Mouse (Mus musculus) neural tube, embryonic 14.5 days (tissue): ENCODE measurements at regions not wholly inside any gene's neighbourhood (a gene's known extent, or its start where the extent isn't known, plus 50 kb on each side); places are given as distances from the start of the nearest gene placed in this dataset.

Source experiments
- ATAC-seq: fragments of 200-750 bp; cut with Nextera tagmentation; 2 replicates; pipeline ENCODE4 v1.8.0; 2017; ENCODE audit warnings: low read depth, mild to moderate bottlenecking, moderate TSS enrichment, moderate library complexity
- H3K27ac ChIP-seq: fragments of 300-500 bp; sonication (generic); 2 replicates; pipeline ENCODE4 v1.5.1; 2014; ENCODE audit warnings: low read depth, mild to moderate bottlenecking, control low read depth, low read length, moderate library complexity, mixed read lengths
- H3K27me3 ChIP-seq: fragments of 300-500 bp; sonication (generic); 2 replicates; pipeline ENCODE4 v1.6.1; 2014; ENCODE audit warnings: low read length; ENCODE audit not compliant: control insufficient read depth, insufficient read depth
- H3K36me3 ChIP-seq: fragments of 300-500 bp; sonication (generic); 2 replicates; pipeline ENCODE4 v1.6.1; 2014; ENCODE audit warnings: low read length, mixed read lengths; ENCODE audit not compliant: control insufficient read depth, insufficient read depth
- H3K4me1 ChIP-seq: fragments of 300-500 bp; sonication (generic); 2 replicates; pipeline ENCODE4 v1.6.1; 2014; ENCODE audit warnings: low read length; ENCODE audit not compliant: control insufficient read depth, insufficient read depth
- H3K4me2 ChIP-seq: fragments of 300-500 bp; sonication (generic); 2 replicates; pipeline ENCODE4 v1.6.1; 2014; ENCODE audit warnings: mild to moderate bottlenecking, low read depth, low read length, control low read depth
- H3K4me3 ChIP-seq: fragments of 300-500 bp; sonication (generic); 2 replicates; pipeline ENCODE4 v1.5.1; 2014; ENCODE audit warnings: low read depth, low read length, control low read depth, mixed read lengths
- H3K9ac ChIP-seq: fragments of 300-500 bp; sonication (generic); replicated peaks from 2 replicates; pipeline ENCODE4 v1.6.1; 2014; ENCODE audit warnings: low read depth, mild to moderate bottlenecking, control low read depth, low read length, mixed read lengths
- H3K9me3 ChIP-seq: fragments of 300-500 bp; sonication (generic); 2 replicates; pipeline ENCODE4 v1.6.1; 2016; ENCODE audit warnings: low read length; ENCODE audit not compliant: control insufficient read depth
- WGBS: fragments of 180-500 bp; shearing (Covaris S2); extraction: QIAGEN DNeasy Blood & Tissue Kit; methylation state at CpG from one replicate; pipeline ENCODE4 v1.1.7; 2014; 5-methylcytosine and 5-hydroxymethylcytosine counted together

- no peak overlapping the region for H3K4me3 ChIP-seq
- 54% methylated on average over 10 of the region's 10 CpGs for WGBS
- no peak for ATAC-seq
These were observed 185.6 kb downstream of the Tmem26 start for GRCm38 (mm10) chr10:68909018-68909417.

GRCm38 (mm10) chr10:68916147-68916546, 192.7 kb downstream of the Tmem26 start:
- no peak for ATAC-seq
- no peaks in the 10 kb centered on the region for H3K4me1 ChIP-seq
- H3K27me3 ChIP-seq = no peaks in the 10 kb centered on the region
- 86% methylated on average over 7 of the region's 7 CpGs for WGBS
- H3K4me2 ChIP-seq = no peak overlapping the region
- no peaks in the 10 kb centered on the region for H3K36me3 ChIP-seq
- H3K9ac ChIP-seq = no peak overlapping the region
- no peak overlapping the region for H3K27ac ChIP-seq
- no peaks in the 10 kb centered on the region for H3K9me3 ChIP-seq
- H3K4me3 ChIP-seq = no peak overlapping the region

More at GRCm38 (mm10) chr10:68909018-68909417, 185.6 kb downstream of the Tmem26 start:
- H3K27ac ChIP-seq = no peak overlapping the region
- no peaks in the 10 kb centered on the region for H3K36me3 ChIP-seq
- no peaks in the 10 kb centered on the region for H3K27me3 ChIP-seq
- H3K9me3 ChIP-seq = no peaks in the 10 kb centered on the region
- no peaks in the 10 kb centered on the region for H3K4me1 ChIP-seq
- H3K4me2 ChIP-seq = peak overlapping the region; percentile 11; the same call in 1 of the 2 replicates
- no peak overlapping the region for H3K9ac ChIP-seq

GRCm38 (mm10) chr10:68935843-68936242, 212.4 kb downstream of the Tmem26 start:
- no peaks in the 10 kb centered on the region for H3K27me3 ChIP-seq
- no peak overlapping the region for H3K9ac ChIP-seq
- no peak for ATAC-seq
- no peak overlapping the region for H3K4me3 ChIP-seq
- H3K4me2 ChIP-seq = no peak overlapping the region
- no peaks in the 10 kb centered on the region for H3K36me3 ChIP-seq
- 83% methylated on average over 5 of the region's 5 CpGs for WGBS
- H3K27ac ChIP-seq = no peak overlapping the region
- H3K4me1 ChIP-seq = no peaks in the 10 kb centered on the region
- no peaks in the 10 kb centered on the region for H3K9me3 ChIP-seq

- Histone ChIP-seq H3K9me3 (no peaks in the 10 kb centered on the region), H3K4me1 (no peaks in the 10 kb centered on the region), H3K27me3 (no peaks in the 10 kb centered on the region), H3K4me2 (no peak overlapping the region), H3K27ac (no peak overlapping the region), H3K36me3 (no peaks in the 10 kb centered on the region), H3K9ac (no peak overlapping the region), H3K4me3 (no peak overlapping the region)
- ATAC-seq = no peak
- WGBS = 65% methylated on average over 6 of the region's 6 CpGs
These were observed 208.0 kb upstream of the Rhobtb1 start for GRCm38 (mm10) chr10:68943239-68943638.

DNA sequence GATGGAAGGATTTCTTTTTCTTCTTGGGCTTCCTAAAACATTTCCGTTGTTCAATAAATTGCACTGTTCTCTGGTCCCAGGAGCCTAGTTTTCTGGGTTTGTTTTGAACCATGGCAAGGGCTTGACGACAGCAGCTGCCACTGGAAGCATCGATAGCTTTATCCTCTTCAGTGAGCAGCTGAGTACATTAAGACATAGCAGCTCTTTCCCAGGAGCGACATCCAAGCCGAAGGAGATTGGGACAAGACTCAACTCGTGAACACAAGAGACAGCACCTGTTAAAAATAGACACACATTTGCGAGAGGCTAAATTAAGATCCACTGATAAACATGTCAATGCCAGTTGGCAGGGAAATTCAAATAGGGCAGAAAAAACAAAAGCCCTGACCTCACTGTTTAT, 194.7 kb upstream of the Rhobtb1 start:
- ATAC-seq = no peak

GRCm38 (mm10) chr10:68961376-68961775, 189.9 kb upstream of the Rhobtb1 start:
- Histone ChIP-seq H3K27ac (no peak overlapping the region), H3K4me3 (no peak overlapping the region), H3K4me2 (no peak overlapping the region), H3K4me1 (no peaks in the 10 kb centered on the region), H3K9ac (no peak overlapping the region), H3K9me3 (no peaks in the 10 kb centered on the region), H3K36me3 (no peaks in the 10 kb centered on the region), H3K27me3 (no peaks in the 10 kb centered on the region)
- ATAC-seq = no peak
- 95% methylated on average over 1 of the region's 1 CpGs for WGBS

More for the DNA sequence above, 194.7 kb upstream of the Rhobtb1 start:
- no peaks in the 10 kb centered on the region for H3K9me3 ChIP-seq
- no peak overlapping the region for H3K27ac ChIP-seq
- H3K36me3 ChIP-seq = no peaks in the 10 kb centered on the region
- WGBS = 63% methylated on average over 7 of the region's 7 CpGs
- no peaks in the 10 kb centered on the region for H3K4me1 ChIP-seq
- H3K27me3 ChIP-seq = no peaks in the 10 kb centered on the region
- no peak overlapping the region for H3K9ac ChIP-seq
- no peak overlapping the region for H3K4me2 ChIP-seq
- H3K4me3 ChIP-seq = no peak overlapping the region

- no peak for ATAC-seq
- H3K4me1 ChIP-seq = peaks cover 4% of the 10 kb centered on the region
- H3K4me2 ChIP-seq = no peak overlapping the region
- 64% methylated on average over 8 of the region's 8 CpGs for WGBS
- H3K9ac ChIP-seq = no peak overlapping the region
- H3K36me3 ChIP-seq = no peaks in the 10 kb centered on the region
- no peaks in the 10 kb centered on the region for H3K27me3 ChIP-seq
- no peaks in the 10 kb centered on the region for H3K9me3 ChIP-seq
- H3K4me3 ChIP-seq = no peak overlapping the region
- H3K27ac ChIP-seq = no peak overlapping the region
These were observed 188.1 kb upstream of the Rhobtb1 start for GRCm38 (mm10) chr10:68963090-68963489.

DNA sequence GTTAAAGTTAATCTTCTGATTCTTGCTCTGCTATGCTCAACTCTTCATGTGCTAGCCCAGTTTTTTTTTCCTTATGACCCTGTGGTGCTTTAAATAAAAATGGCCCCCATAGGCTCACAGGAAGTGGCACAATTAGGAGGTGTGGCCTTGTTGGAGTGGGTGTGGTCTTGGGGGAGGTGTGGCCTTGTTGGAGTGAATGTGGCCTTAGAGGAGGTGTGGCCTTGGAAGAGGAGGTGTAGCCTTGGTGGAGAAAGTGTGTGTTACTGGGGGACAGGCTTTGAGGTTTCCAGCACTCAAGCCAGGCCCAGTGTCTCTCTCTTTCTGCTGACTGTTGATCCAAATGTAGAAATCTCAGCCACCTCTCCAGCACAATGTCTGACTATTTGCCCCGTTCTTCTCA, 186.0 kb upstream of the Rhobtb1 start:
- H3K4me2 ChIP-seq = no peak overlapping the region
- ATAC-seq = no peak
- no peak overlapping the region for H3K27ac ChIP-seq
- H3K9ac ChIP-seq = no peak overlapping the region
- H3K27me3 ChIP-seq = no peaks in the 10 kb centered on the region
- WGBS = 94% methylated on average over 1 of the region's 1 CpGs
- no peaks in the 10 kb centered on the region for H3K9me3 ChIP-seq
- no peak overlapping the region for H3K4me3 ChIP-seq
- peaks cover 4% of the 10 kb centered on the region for H3K4me1 ChIP-seq
- H3K36me3 ChIP-seq = no peaks in the 10 kb centered on the region

- Histone ChIP-seq H3K9ac (no peak overlapping the region), H3K4me3 (no peak overlapping the region), H3K27ac (no peak overlapping the region), H3K4me2 (no peak overlapping the region), H3K4me1 (peaks cover 4% of the 10 kb centered on the region), H3K9me3 (no peaks in the 10 kb centered on the region), H3K36me3 (no peaks in the 10 kb centered on the region), H3K27me3 (no peaks in the 10 kb centered on the region)
- 26% methylated on average over 15 of the region's 15 CpGs for WGBS
- peak; percentile 72 for ATAC-seq
These were observed 183.0 kb upstream of the Rhobtb1 start for GRCm38 (mm10) chr10:68967976-68968968.
